ENCODE assay signal across 17 mouse cellular contexts in the genomic region with DNA sequence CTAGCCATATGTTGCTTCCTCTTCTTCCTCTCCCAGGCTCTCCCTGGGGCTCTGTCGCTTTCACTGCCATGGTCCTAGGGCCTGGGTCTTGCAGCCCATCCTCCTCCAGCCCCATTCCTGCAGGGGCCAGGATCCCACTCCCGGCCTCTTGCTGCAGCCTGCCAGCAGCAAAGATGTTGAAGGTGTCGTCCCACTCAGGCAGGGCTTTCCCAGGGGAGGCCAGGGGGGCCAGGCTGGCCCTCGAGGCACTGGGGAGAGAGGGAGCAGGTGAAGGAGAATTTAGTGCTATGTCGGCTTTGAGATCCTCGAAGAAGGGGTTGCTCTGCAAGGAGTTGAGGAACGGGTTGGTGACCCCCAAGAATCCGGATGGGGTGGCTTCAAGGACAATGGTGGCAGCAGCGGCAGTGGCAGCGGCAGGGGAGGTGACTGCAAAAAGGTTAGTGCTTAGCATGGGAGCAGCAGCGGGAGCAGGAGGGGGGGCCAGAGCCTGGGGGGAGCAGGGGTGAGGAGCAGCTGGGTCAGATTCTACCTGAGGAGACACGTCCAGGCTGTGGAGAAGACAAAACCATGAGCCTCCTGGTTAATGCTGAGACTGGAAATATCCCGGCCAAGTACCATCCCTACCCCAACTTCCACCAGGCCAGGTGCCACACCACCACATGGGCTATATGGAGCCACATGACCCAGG.
"Had no signal": no experiment of that assay in that cellular context is flagged by ENCODE, and none has a peak within 500 bp of the region (broad histone marks: within the 10 kb centered on the region; RNA-seq: fewer than 3 reads in every experiment).

No protein-coding gene starts in this region.

- H3K9me3 ChIP-seq: neural tube, embryonic 12.5 days; neural tube, embryonic 13.5 days; neural tube, embryonic 15.5 days; stomach, embryonic 15.5 days had no signal

- DNase-seq: retina, postnatal 1 day; right cerebral cortex, adult 18-20 months; right cerebral cortex, postnatal 14 days; right cerebral cortex, postnatal 25 days; right cerebral cortex, postnatal 4 days; spleen, adult 18-20 months; thymus, adult 18-20 months; thymus, adult 2 months; thymus, postnatal 14 days; thymus, postnatal 25 days; thymus, postnatal 36 days; thymus, postnatal 4 days had no signal

- H3K36me3 ChIP-seq: neural tube, embryonic 12.5 days; stomach, embryonic 15.5 days had no signal

- H3K27ac ChIP-seq: neural tube, embryonic 12.5 days; neural tube, embryonic 13.5 days; neural tube, embryonic 15.5 days; stomach, embryonic 15.5 days; stomach, postnatal 0 days had no signal

- H3K27me3 ChIP-seq: neural tube, embryonic 15.5 days; stomach, embryonic 15.5 days had no signal

- H3K4me1 ChIP-seq: neural tube, embryonic 12.5 days; neural tube, embryonic 13.5 days; neural tube, embryonic 15.5 days; stomach, embryonic 15.5 days had no signal

- H3K4me3 ChIP-seq: neural tube, embryonic 12.5 days; neural tube, embryonic 13.5 days; neural tube, embryonic 15.5 days; stomach, embryonic 15.5 days had no signal
